Mouse (Mus musculus): ENCODE results near the gene Abcg4. TPM values are rescaled to one million over a fixed set of nuclear protein-coding genes. Genes with fewer than 3 reads are reported as not detected.
A peak's percentile ranks its signal among the peaks of the same experiment; 100 is the strongest.

Gene Abcg4
- total and polyA plus RNA-seq, 2 experiments from 2014 or later: 28.2 to 60.0 TPM

- Histone ChIP-seq H3K27me3 (ENCODE audit: insufficient read depth, low read length) (no peaks in the 10 kb centered on the region), H3K9me3 (ENCODE audit: low read length) (no peaks in the 10 kb centered on the region), H3K4me2 (ENCODE audit: low read depth, low read length, poor library complexity, severe bottlenecking) (no peak overlapping the region), H3K9ac (replicated peaks; ENCODE audit: low read length, poor library complexity, severe bottlenecking) (no peak overlapping the region), H3K4me1 (ENCODE audit: insufficient read depth, low read length) (peaks cover 5% of the 10 kb centered on the region; the same call in 1 of the 2 replicates), H3K4me3 (ENCODE audit: low read depth, low read length) (no peak overlapping the region), H3K36me3 (ENCODE audit: insufficient read depth, low read length) (peaks cover 34% of the 10 kb centered on the region), H3K27ac (ENCODE audit: low read depth, low read length) (no peak overlapping the region)
- peak; percentile 69 for DNase-seq (ENCODE audit: low spot score)
- TF ChIP-seq CTCF (IDR thresholded peaks at IDR 0.05): peak; percentile 76
- ATAC-seq (ENCODE audit: low FRiP score): no peak
- WGBS: 72% methylated on average over 3 of the region's 3 CpGs
Measured at GRCm38 (mm10) chr9:44292490-44292889, 4.1 kb upstream of the Abcg4 start.

DNA sequence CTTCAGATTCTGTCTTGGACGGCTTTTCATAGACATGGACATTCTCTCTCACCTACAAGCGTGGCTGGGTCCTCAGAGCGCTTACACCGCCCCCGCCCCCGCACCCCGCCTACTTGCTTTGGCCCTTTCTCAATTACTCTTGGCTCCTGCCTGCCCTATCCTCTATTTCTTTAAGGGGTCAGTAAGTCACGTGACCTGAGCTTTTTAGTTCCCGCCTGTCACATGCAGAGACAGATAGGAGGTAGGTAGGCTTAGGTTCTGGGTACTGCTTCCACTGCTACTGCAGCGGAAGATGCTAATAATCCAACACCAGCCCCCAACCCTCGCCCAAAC, 510 bp upstream of the Abcg4 start:
- peak overlapping the region; percentile 94 for H3K4me2 ChIP-seq (ENCODE audit: low read depth, low read length, poor library complexity, severe bottlenecking)
- TF ChIP-seq CTCF (IDR thresholded peaks at IDR 0.05): no peak
- H3K9ac ChIP-seq (replicated peaks; ENCODE audit: low read length, poor library complexity, severe bottlenecking): peak overlapping the region; percentile 87
- WGBS: 8% methylated on average over 11 of the region's 11 CpGs
- H3K4me1 ChIP-seq (ENCODE audit: insufficient read depth, low read length): peaks cover 8% of the 10 kb centered on the region; the same call in 1 of the 2 replicates
- H3K36me3 ChIP-seq (ENCODE audit: insufficient read depth, low read length): peaks cover 9% of the 10 kb centered on the region; the same call in 1 of the 2 replicates
- no peaks in the 10 kb centered on the region for H3K27me3 ChIP-seq (ENCODE audit: insufficient read depth, low read length)
- H3K4me3 ChIP-seq (ENCODE audit: low read depth, low read length): peak overlapping the region; percentile 90
- no peak for ATAC-seq (ENCODE audit: low FRiP score)
- DNase-seq (ENCODE audit: low spot score): peak; percentile 20
- no peaks in the 10 kb centered on the region for H3K9me3 ChIP-seq (ENCODE audit: low read length)
- H3K27ac ChIP-seq (ENCODE audit: low read depth, low read length): peak overlapping the region; percentile 82; the same call in 1 of the 2 replicates

DNA sequence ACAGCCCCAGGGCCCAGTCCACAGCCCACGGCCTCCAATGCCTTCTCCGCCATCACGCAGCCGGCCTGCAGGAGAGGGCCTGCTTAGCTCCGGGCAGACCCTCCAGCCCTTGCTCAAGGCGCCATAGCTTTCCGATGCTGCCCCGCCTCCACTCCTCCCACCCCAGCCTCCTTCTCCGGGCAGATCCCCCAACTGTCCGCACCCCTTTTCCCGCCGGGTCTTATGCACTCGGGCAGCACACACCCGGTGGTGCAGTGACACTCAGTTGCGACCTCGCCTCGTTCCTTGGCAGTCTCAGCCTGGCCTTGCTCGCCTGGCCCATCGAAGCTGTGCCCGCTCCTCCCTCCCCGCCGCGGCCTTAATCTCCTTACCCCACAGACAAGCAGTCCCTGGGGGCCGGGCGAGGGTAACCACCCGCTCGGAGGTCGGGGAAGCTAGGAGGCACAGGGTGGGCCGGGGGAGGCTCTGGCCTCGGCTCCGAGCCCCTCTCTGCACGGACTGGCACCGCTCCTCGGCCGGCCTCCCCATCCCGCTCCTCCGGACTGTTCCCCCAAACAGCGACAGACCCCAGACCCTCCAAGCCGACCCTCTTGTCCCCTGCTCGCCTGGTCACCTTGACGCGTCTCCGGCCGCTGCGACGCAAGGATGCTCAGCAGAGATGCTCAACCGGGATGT, 877 bp downstream of the Abcg4 start:
- 0 out of 2 replicates have a peak, but pooled peaks cover 3% of the 10 kb centered on the region for H3K36me3 ChIP-seq (ENCODE audit: insufficient read depth, low read length)
- DNase-seq (ENCODE audit: low spot score): peak; percentile 53
- no peaks in the 10 kb centered on the region for H3K9me3 ChIP-seq (ENCODE audit: low read length)
- peaks cover 8% of the 10 kb centered on the region; the same call in 1 of the 2 replicates for H3K4me1 ChIP-seq (ENCODE audit: insufficient read depth, low read length)
- ATAC-seq (ENCODE audit: low FRiP score): peak; percentile 65
- peak overlapping the region; percentile 87 for H3K9ac ChIP-seq (replicated peaks; ENCODE audit: low read length, poor library complexity, severe bottlenecking)
- no peak for TF ChIP-seq CTCF (IDR thresholded peaks at IDR 0.05)
- peak overlapping the region; percentile 82 for H3K27ac ChIP-seq (ENCODE audit: low read depth, low read length)
- peak overlapping the region; percentile 90 for H3K4me3 ChIP-seq (ENCODE audit: low read depth, low read length)
- H3K4me2 ChIP-seq (ENCODE audit: low read depth, low read length, poor library complexity, severe bottlenecking): peak overlapping the region; percentile 94
- no peaks in the 10 kb centered on the region for H3K27me3 ChIP-seq (ENCODE audit: insufficient read depth, low read length)
- WGBS: under 1% methylated on average over 42 of the region's 47 CpGs

DNA sequence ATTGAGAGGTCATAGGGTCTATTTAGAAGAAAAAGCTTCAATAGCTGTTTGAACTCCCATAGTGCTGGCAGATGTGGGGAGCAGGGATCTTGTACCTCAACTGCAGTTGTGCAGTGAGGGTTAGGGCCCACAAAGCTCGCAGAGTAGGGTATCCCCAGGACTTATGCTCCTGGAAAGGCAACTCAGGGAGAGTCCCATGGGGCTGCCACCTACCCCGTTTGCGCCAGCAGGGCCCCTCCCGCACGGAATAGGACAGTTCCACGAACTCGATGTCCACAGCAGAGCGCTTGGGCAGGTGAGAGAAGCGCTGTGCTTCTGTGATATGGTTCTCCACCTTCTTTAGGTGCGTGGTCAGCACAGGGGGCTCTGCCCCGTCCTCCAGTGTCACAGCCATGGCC, 1.4 kb downstream of the Abcg4 start:
- Histone ChIP-seq H3K9ac (replicated peaks; ENCODE audit: low read length, poor library complexity, severe bottlenecking) (peak overlapping the region; percentile 87), H3K4me2 (ENCODE audit: low read depth, low read length, poor library complexity, severe bottlenecking) (peak overlapping the region; percentile 94), H3K9me3 (ENCODE audit: low read length) (no peaks in the 10 kb centered on the region), H3K36me3 (ENCODE audit: insufficient read depth, low read length) (0 out of 2 replicates have a peak, but pooled peaks cover 3% of the 10 kb centered on the region), H3K4me3 (ENCODE audit: low read depth, low read length) (peak overlapping the region; percentile 90), H3K27ac (ENCODE audit: low read depth, low read length) (peak overlapping the region; percentile 82), H3K4me1 (ENCODE audit: insufficient read depth, low read length) (peaks cover 8% of the 10 kb centered on the region; the same call in 1 of the 2 replicates), H3K27me3 (ENCODE audit: insufficient read depth, low read length) (no peaks in the 10 kb centered on the region)
- 5% methylated on average over 11 of the region's 11 CpGs for WGBS
- no peak for TF ChIP-seq CTCF (IDR thresholded peaks at IDR 0.05)
- 0 out of 2 replicates have a peak, but pooled peaks have one; percentile 6 for ATAC-seq (ENCODE audit: low FRiP score)
- no peak for DNase-seq (ENCODE audit: low spot score)

DNA sequence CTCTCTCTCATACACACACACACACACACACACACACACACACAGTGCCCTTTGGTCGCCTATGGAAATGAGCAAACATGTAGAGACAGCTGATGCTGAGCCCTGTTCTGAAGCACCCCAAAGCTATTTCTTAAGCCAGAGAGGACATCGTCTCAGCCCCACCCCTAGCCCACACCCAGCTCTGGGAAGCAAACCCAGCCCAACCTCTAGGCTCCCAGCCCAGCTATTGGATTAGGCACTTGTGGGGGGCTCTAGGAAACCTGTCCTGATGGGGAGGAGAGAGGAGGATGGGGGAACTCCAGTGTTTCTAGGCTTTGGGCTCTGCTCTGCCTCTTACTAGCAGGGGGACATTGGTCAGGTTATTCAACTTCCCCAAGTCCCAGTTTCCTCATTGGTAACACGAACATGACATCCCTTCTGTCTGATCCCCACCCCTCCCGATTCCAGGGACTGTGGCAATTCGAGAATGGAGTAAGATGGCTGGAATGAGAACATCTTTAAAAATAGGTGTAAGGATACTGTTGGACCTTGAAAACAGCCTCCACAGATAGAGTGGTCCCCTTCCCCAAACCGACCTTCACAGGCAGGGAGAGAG, 2.1 kb downstream of the Abcg4 start:
- no peaks in the 10 kb centered on the region for H3K9me3 ChIP-seq (ENCODE audit: low read length)
- peaks cover 8% of the 10 kb centered on the region; the same call in 1 of the 2 replicates for H3K4me1 ChIP-seq (ENCODE audit: insufficient read depth, low read length)
- H3K4me2 ChIP-seq (ENCODE audit: low read depth, low read length, poor library complexity, severe bottlenecking): peak overlapping the region; percentile 94
- no peak overlapping the region for H3K27ac ChIP-seq (ENCODE audit: low read depth, low read length)
- DNase-seq (ENCODE audit: low spot score) (no peak), ATAC-seq (ENCODE audit: low FRiP score) (no peak)
- no peaks in the 10 kb centered on the region for H3K27me3 ChIP-seq (ENCODE audit: insufficient read depth, low read length)
- H3K9ac ChIP-seq (replicated peaks; ENCODE audit: low read length, poor library complexity, severe bottlenecking): peak overlapping the region; percentile 50; the same call in 1 of the 2 replicates
- 7% methylated on average over 6 of the region's 6 CpGs for WGBS
- TF ChIP-seq CTCF (IDR thresholded peaks at IDR 0.05): no peak
- peaks cover 7% of the 10 kb centered on the region for H3K36me3 ChIP-seq (ENCODE audit: insufficient read depth, low read length)
- H3K4me3 ChIP-seq (ENCODE audit: low read depth, low read length): peak overlapping the region; percentile 90

GRCm38 (mm10) chr9:44283183-44283582, 5.2 kb downstream of the Abcg4 start:
- Histone ChIP-seq H3K27ac (ENCODE audit: low read depth, low read length) (no peak overlapping the region), H3K4me3 (ENCODE audit: low read depth, low read length) (no peak overlapping the region), H3K36me3 (ENCODE audit: insufficient read depth, low read length) (peaks cover 30% of the 10 kb centered on the region), H3K27me3 (ENCODE audit: insufficient read depth, low read length) (no peaks in the 10 kb centered on the region), H3K9ac (replicated peaks; ENCODE audit: low read length, poor library complexity, severe bottlenecking) (no peak overlapping the region), H3K4me1 (ENCODE audit: insufficient read depth, low read length) (peaks cover 3% of the 10 kb centered on the region; the same call in 1 of the 2 replicates), H3K4me2 (ENCODE audit: low read depth, low read length, poor library complexity, severe bottlenecking) (no peak overlapping the region), H3K9me3 (ENCODE audit: low read length) (no peaks in the 10 kb centered on the region)
- ATAC-seq (ENCODE audit: low FRiP score) (no peak), DNase-seq (ENCODE audit: low spot score) (no peak)
- 81% methylated on average over 5 of the region's 5 CpGs for WGBS
- TF ChIP-seq CTCF (IDR thresholded peaks at IDR 0.05): no peak
